Mouse (Mus musculus) lung, adult 2 months (tissue): ENCODE data around the gene Gm10320.

Experiments used
- CTCF ChIP-seq: fragments of 200-500 bp; IDR thresholded peaks from 2 replicates; pipeline ENCODE4 v1.5.1; 2011; ENCODE audit warnings: mild to moderate bottlenecking, low read length, control low read depth; ENCODE audit not compliant: insufficient read depth
- POLR2A ChIP-seq: fragments of 200-500 bp; IDR thresholded peaks from 2 replicates; pipeline ENCODE4 v1.6.1; 2011; ENCODE audit warnings: low read depth, mild to moderate bottlenecking, control low read depth, low read length, borderline replicate concordance; ENCODE audit errors: extremely low read depth

DNA sequence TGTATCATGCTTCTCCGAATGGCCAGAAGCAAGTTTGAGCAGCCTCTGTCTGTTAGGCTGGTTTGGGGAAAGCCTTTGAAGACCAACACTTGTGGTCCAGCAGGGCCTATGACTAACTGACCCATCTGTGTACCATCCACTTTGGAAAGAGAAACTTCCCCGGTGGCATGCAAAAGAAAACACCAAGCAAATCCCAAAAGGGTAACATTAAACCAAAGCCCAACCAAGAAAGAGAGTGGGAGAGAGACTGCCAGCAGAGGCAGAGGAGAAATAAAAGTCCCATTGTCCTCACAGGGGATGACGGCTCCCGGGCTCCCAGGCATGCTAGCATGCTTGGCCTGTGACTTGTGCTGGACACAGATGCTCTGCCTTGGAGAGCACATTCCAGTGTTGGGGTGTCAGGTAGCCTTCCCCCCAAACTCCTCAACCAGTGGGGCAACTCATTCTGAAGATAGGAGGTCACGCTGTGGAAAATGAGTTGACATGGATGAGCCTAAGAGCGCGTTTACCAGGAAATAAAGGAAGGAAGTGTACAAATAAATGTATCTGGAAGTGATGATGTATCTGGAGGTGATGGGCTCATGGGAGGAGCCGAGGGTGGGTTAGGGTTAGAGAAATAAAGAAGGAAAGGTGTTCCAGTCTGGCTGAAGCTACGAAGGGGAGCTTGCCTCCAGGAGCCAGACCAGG lies 911 bp upstream of the Gm10320 start:
- no peak for TF ChIP-seq POLR2A
- no peak for TF ChIP-seq CTCF
